Mouse (Mus musculus) v-Abl transformed pro-B cells (cell line): ENCODE results near the gene Tfcp2.

ENCODE experiments used
- in situ Hi-C, 2 experiments: fragments of 400-800 bp; cut with MboI; formaldehyde crosslinking; loops; one replicate each; pipeline ENCODE4 v1.15.1; 2025; ENCODE audit not compliant: unreplicated experiment in 2 of 2

Gene Tfcp2

DNA sequence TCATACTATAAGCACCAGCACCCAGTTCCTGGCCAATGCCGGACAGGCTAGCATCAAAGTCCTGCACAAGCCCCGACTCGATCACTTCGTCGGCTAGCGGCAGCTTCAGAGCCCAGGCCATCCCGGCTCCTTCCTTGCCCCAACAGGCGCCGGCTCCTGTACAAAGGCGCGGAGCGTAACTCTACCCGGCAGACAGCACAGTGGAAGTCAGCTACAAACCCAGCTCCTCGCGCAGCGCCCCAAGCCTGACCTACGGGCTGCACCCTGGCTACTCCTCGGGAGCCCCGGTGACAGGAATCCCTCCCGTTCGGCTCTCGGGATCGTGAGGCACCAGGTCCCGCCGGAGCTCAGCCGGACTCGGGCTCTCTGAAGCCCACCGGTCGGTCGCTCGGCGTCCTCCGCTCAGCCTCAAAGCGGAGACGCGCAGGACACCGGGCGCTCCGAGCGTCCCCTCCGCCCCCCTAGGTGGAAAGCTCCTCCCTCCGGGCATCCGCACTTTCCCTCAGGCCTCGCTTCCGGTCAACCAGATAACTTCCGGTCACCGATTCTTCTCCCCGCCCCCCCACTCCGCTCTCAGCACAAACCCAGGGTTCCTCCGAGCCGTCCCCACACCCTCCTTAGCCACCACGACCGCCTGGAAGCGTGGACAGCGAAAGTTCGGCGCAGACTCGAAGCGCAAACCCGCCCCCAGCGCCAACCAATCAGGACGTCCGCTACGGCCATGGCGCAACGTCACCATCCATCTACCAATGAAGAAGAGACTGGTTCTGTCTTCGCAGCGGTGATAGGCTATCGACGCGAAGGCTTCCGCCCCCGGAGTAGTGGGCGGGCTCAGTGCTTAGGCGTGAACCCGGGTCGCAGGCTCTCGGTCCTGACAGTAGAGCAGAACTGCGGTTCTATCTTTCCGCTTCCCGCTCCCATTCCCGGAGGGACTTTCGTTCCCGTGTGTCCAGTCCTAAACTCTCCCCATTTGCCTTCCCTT, at the start of gene Tfcp2:
Gene Tfcp2, minus strand, starts transcription at position 683 of the 982 bp plus-strand sequence.
- in situ Hi-C loops, result loop anchor here in 1 of 2 experiments (5.0 kb wide), 1 partner anchor 54 kb away; the partner anchor contains the start of gene Csrnp2

DNA sequence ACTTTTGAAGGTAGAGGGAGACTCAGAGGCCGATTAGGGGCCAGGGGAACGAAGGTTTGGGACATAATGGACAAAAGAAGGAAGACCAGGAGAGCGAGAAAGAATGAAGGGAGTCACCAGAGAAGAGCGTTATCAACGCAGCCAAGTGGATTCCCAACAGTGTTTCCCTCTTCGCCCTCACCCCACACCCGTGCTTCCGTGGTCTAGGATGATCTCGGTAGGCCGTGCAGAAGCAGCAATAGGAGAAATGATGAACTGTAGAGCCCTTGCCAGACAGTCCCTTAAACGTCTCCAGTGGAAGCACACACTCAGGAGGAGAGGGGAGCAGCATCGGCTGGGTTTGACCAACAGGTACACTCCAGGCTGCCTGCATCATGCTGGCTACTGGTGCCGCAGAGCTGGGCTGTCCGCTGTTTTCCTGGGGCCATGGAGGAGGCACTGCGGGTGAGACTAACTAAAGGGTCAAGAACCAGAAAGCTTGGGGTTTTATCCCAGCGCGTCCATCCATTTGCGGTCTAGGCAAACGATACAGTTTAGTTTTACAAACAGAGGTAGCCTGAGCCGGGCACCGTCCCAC, 49.0 kb upstream of the Tfcp2 start:
- in situ Hi-C loops, result no loop called here

GRCm38 (mm10) chr15:100600047-100600695, 48.4 kb upstream of the Tfcp2 start:
- in situ Hi-C loops, result no loop called here

GRCm38 (mm10) chr15:100599276-100600046, 47.7 kb upstream of the Tfcp2 start, which contains the start of gene Pou6f1:
TSS of gene Pou6f1 (minus strand) at chr15:100599984.
- in situ Hi-C loops, result no loop called here

- in situ Hi-C loops, result no loop called here
Observed at GRCm38 (mm10) chr15:100598883-100599275, 47.1 kb upstream of the Tfcp2 start.

DNA sequence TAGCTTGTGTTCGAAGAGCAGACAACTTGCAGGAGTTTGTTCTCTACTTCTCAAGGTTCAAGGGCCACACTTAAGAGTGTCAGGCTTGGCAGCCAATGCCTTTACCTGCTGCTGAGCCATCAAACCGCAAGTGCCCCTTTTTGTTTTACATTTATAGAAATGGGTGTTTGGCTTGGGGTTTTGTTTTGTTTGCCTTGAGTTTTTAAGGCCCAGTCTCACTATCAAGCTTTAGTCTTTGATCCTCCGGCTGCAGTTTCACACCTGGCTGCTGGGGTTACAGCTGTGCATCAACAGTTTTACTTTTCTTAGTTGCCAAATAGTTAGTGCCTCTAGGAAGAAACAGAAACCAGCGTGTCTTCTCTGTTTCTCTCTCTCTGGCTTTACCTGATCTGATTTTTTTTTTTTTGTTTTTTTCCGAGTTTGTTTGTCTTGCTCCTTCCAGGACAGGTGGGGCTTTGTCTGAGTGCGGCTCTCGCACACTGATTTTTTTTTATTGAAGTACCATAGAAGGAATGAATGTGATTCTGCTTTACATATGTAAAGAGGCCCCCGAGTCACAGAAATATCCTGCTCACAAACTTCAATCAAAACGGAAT, 46.6 kb upstream of the Tfcp2 start:
- in situ Hi-C loops, result no loop called here

GRCm38 (mm10) chr15:100592817-100593216, 41.0 kb upstream of the Tfcp2 start:
- in situ Hi-C loops, result no loop called here

GRCm38 (mm10) chr15:100590436-100590835, 38.6 kb upstream of the Tfcp2 start:
- in situ Hi-C loops, result no loop called here

DNA sequence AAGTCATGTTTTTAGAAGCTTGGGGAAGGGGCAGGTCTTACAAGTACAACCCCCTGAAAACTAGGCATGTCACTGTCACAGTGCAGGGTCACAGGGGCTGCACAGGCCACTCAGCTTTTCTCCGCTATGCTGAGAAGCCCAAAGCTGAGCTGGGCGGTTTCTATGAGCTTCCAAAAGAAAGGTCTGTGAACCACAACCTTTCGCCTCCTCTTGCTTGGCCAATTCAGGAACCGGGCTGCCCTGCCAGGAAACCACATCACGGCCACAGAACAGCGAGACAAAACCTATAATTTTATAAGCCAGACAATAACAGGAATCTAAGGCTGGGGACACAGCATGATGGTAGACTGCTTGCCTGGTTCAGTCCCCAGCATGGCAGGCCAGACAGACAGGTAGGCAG, 36.5 kb upstream of the Tfcp2 start:
- in situ Hi-C loops, result no loop called here

GRCm38 (mm10) chr15:100587166-100587565, 35.4 kb upstream of the Tfcp2 start:
- in situ Hi-C loops, result no loop called here

DNA sequence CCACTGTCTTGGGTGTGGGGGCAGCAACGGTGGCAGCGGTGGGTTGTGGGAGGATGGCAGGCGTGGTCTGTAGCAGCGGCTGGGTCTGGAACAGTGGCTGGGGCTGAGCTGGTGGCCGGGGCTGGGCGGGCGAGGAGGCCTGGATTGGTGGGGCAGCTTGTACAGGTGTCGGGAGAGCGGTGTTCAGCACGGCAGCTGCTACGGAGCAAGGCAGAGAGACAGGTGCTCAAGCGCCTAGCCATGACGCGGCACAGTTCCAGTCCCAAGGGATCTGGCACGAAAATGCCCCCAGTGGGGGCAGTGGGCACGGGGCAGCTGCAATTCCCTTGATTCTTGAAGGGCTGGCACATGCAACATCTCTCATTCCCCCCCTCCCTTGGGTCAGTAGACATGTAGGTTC, 34.1 kb upstream of the Tfcp2 start:
- in situ Hi-C loops, result no loop called here

DNA sequence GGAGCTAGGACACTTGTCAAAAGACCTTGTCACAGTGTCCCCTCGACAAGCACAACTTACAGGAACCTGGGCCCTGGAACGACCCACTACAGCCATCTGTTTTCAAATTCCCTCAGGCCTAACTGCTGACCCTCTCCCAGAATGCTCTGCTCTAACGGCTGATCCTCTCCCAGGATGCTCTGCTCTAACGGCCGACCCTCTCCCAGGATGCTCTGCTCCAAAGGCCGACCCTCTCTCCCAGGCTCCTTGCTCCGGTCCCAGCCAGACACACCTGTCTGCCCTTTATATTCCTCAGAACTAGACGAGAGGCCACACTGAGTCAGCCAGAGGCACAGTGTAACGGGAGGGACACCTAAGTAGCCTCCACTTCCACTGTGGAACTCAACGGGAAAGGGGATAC, 28.3 kb upstream of the Tfcp2 start:
- in situ Hi-C loops, result no loop called here

- in situ Hi-C loops, result no loop called here
Observed at GRCm38 (mm10) chr15:100577972-100578371, 26.2 kb upstream of the Tfcp2 start.

- in situ Hi-C loops, result no loop called here
Observed at GRCm38 (mm10) chr15:100576810-100577209, 25.0 kb upstream of the Tfcp2 start.

- in situ Hi-C loops, result no loop called here
Observed at GRCm38 (mm10) chr15:100576392-100576791, 24.6 kb upstream of the Tfcp2 start.

DNA sequence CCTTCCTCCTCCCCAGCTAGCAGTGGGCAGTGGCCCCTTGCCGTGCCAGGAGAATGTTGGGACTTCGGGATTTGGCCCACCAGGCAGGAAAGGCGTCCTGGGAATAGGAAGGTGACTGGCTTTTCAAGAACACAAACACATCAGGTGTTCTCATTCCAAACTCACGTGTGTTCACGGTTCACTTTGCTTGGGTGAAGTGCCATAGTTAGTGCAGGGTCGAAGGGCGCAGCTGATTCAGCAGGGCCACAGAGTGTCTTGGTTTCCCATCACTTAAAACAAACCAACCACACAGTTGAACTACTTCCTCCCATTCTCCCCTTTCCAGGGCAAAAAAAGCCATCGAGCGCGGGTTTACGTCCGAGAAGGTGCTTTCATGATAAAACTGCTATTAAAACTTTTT, 23.6 kb upstream of the Tfcp2 start:
- in situ Hi-C loops, result no loop called here

GRCm38 (mm10) chr15:100574378-100574777, 22.6 kb upstream of the Tfcp2 start:
- in situ Hi-C loops, result no loop called here

DNA sequence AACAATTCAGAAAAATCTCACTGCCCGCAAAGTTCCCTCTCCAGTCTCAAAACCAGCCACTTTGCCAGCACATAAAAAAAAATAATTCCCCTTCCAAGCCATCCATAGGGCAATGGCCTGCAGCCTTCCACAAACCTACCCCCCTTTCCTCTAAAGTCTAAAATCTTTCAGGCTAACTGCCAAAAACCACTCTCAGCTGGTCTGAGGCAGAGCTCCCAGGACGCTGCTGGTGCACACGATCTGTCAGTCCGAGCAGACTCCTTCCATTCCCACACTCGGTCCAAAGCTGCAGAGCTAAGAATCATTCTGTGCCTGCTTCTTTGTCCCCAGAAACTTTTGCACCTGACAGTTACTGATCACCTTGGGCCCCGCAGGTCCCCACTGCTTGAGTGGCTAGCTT, 22.1 kb upstream of the Tfcp2 start:
- in situ Hi-C loops, result no loop called here

GRCm38 (mm10) chr15:100569239-100569638, 17.4 kb upstream of the Tfcp2 start:
- in situ Hi-C loops, result no loop called here

DNA sequence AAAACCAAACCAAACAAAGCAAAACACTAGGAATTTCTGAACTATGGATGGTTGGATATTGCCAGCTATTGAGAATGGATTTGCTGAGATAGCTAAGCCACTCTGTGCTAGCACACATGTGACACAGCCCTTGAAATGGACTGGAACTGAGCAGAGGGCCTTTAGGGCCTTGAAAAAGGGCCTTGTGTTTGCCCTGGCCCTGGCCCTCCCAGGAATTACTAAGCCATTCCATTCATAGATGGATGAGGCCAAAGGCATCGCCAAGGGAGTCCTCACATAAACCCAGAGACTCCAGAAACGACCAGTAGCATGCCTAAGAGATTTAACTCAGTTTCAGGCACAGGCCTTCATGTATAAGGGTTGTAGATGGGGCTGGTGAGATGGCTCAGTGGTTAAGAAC, 14.7 kb upstream of the Tfcp2 start:
- in situ Hi-C loops, result no loop called here
